ENCODE assay signal across 23 mouse cellular contexts in genomic region chr17:87689217-87689616, GRCm38 (mm10). TPM values are rescaled to one million over a fixed set of nuclear protein-coding genes. Genes with fewer than 3 reads are reported as not detected.
DNase-seq lines count a peak whose midpoint lies in the region; ATAC-seq lines count a peak whose summit lies in the region.
"Had no signal": no experiment of that assay in that cellular context is flagged by ENCODE, and none has a peak within 500 bp of the region (broad histone marks: within the 10 kb centered on the region; RNA-seq: fewer than 3 reads in every experiment).

No protein-coding gene starts in this region.

- no peaks in the 10 kb centered on the region for H3K9me3 ChIP-seq in forebrain, embryonic 11.5 days (ENCODE audit: control insufficient read depth, low read length)
- H3K9me3 ChIP-seq in forebrain, embryonic 15.5 days, result no peaks in the 10 kb centered on the region
- H3K9me3 ChIP-seq in liver, embryonic 15.5 days (replicated peaks), result no peaks in the 10 kb centered on the region
- no peaks in the 10 kb centered on the region for H3K9me3 ChIP-seq in liver, embryonic 11.5 days (ENCODE audit: control insufficient read depth, low read length)
- H3K9me3 ChIP-seq: forebrain, embryonic 10.5 days; heart, embryonic 12.5 days; heart, embryonic 15.5 days; hindbrain, embryonic 10.5 days; hindbrain, embryonic 13.5 days had no signal

- no peak overlapping the region for H3K9ac ChIP-seq in forebrain, embryonic 11.5 days (ENCODE audit: low read length)
- no peak overlapping the region for H3K9ac ChIP-seq in forebrain, embryonic 15.5 days (replicated peaks)
- no peak overlapping the region for H3K9ac ChIP-seq in liver, embryonic 15.5 days
- H3K9ac ChIP-seq in liver, embryonic 11.5 days (ENCODE audit: low read depth, low read length), result no peak overlapping the region
- H3K9ac ChIP-seq: heart, embryonic 12.5 days; heart, embryonic 15.5 days; hindbrain, embryonic 13.5 days had no signal

- no peak for ATAC-seq in forebrain, embryonic 11.5 days (replicated peaks; ENCODE audit: low FRiP score)
- ATAC-seq in forebrain, embryonic 15.5 days (replicated peaks), result no peak
- peak; percentile 44; the same call in 1 of the 2 replicates for ATAC-seq in liver, embryonic 15.5 days (ENCODE audit: insufficient read depth)
- ATAC-seq in liver, embryonic 11.5 days (replicated peaks; ENCODE audit: low FRiP score), result no peak
- ATAC-seq: activated CD4-positive, CD25-positive, alpha-beta regulatory T cell, adult 4 months; forebrain, embryonic 14.5 days; hindbrain, embryonic 16.5 days had no signal

- no peak overlapping the region for H3K27ac ChIP-seq in forebrain, embryonic 11.5 days (ENCODE audit: low read depth, low read length)
- no peak overlapping the region for H3K27ac ChIP-seq in forebrain, embryonic 15.5 days (replicated peaks)
- no peak overlapping the region for H3K27ac ChIP-seq in liver, embryonic 15.5 days (replicated peaks)
- H3K27ac ChIP-seq in liver, embryonic 11.5 days (ENCODE audit: low read depth, low read length), result no peak overlapping the region
- H3K27ac ChIP-seq: forebrain, embryonic 10.5 days; heart, embryonic 15.5 days; hindbrain, embryonic 10.5 days; hindbrain, embryonic 13.5 days had no signal

- H3K36me3 ChIP-seq in forebrain, embryonic 11.5 days (ENCODE audit: control insufficient read depth, insufficient read depth, low read length), result peaks cover 3% of the 10 kb centered on the region; the same call in 1 of the 2 replicates
- H3K36me3 ChIP-seq in forebrain, embryonic 15.5 days, result peaks cover 54% of the 10 kb centered on the region
- H3K36me3 ChIP-seq in liver, embryonic 15.5 days (replicated peaks), result peaks cover 75% of the 10 kb centered on the region
- H3K36me3 ChIP-seq in liver, embryonic 11.5 days (ENCODE audit: control insufficient read depth, insufficient read depth, low read length), result peaks cover 16% of the 10 kb centered on the region

- no peaks in the 10 kb centered on the region for H3K4me1 ChIP-seq in forebrain, embryonic 11.5 days (replicated peaks; ENCODE audit: control insufficient read depth, insufficient read depth, low read length)
- no peaks in the 10 kb centered on the region for H3K4me1 ChIP-seq in forebrain, embryonic 15.5 days
- H3K4me1 ChIP-seq in liver, embryonic 15.5 days (replicated peaks), result 0 out of 2 replicates have a peak, but pooled peaks cover 3% of the 10 kb centered on the region
- H3K4me1 ChIP-seq in liver, embryonic 11.5 days (replicated peaks; ENCODE audit: control insufficient read depth, insufficient read depth, low read length), result no peaks in the 10 kb centered on the region
- H3K4me1 ChIP-seq: forebrain, embryonic 10.5 days; heart, embryonic 12.5 days; heart, embryonic 15.5 days; hindbrain, embryonic 10.5 days; hindbrain, embryonic 13.5 days had no signal

- H3K27me3 ChIP-seq in forebrain, embryonic 11.5 days (ENCODE audit: control insufficient read depth, insufficient read depth, low read length), result no peaks in the 10 kb centered on the region
- no peaks in the 10 kb centered on the region for H3K27me3 ChIP-seq in forebrain, embryonic 15.5 days
- no peaks in the 10 kb centered on the region for H3K27me3 ChIP-seq in liver, embryonic 15.5 days
- H3K27me3 ChIP-seq in liver, embryonic 11.5 days (replicated peaks; ENCODE audit: control insufficient read depth, insufficient read depth, low read length), result no peaks in the 10 kb centered on the region
- H3K27me3 ChIP-seq: heart, embryonic 12.5 days; heart, embryonic 15.5 days; hindbrain, embryonic 13.5 days had no signal

- DNase-seq in adrenal gland, adult 2 months, result peak; percentile 29
- DNase-seq in adrenal gland, adult 18-20 months (ENCODE audit: low spot score in 2 of 2), result no peak
- peak; percentile 39 for DNase-seq in forebrain, embryonic 11.5 days (ENCODE audit: low spot score)
- DNase-seq in liver, embryonic 11.5 days (ENCODE audit: low spot score), result no peak
- DNase-seq in layer of hippocampus, postnatal 36 days, result no peak
- DNase-seq: cerebellum, adult 18-20 months; cerebellum, adult 9-10 months; cerebellum, postnatal 14 days; gastrocnemius, postnatal 25 days; heart, adult 18-20 months; heart, postnatal 10 days; heart, postnatal 36 days had no signal

- WGBS in forebrain, embryonic 11.5 days, result 95% methylated on average over 8 of the region's 8 CpGs
- WGBS in forebrain, embryonic 15.5 days, result 97% methylated on average over 8 of the region's 8 CpGs
- 84% methylated on average over 8 of the region's 8 CpGs for WGBS in liver, embryonic 15.5 days (ENCODE audit: insufficient replicate concordance)
- WGBS in liver, embryonic 11.5 days, result 90% methylated on average over 8 of the region's 8 CpGs

- no peak overlapping the region for H3K4me2 ChIP-seq in forebrain, embryonic 11.5 days (ENCODE audit: low read depth, low read length, severe bottlenecking)
- no peak overlapping the region for H3K4me2 ChIP-seq in forebrain, embryonic 15.5 days (replicated peaks)
- no peak overlapping the region for H3K4me2 ChIP-seq in liver, embryonic 15.5 days
- H3K4me2 ChIP-seq in liver, embryonic 11.5 days, result no peak overlapping the region
- H3K4me2 ChIP-seq: heart, embryonic 12.5 days; heart, embryonic 15.5 days; hindbrain, embryonic 13.5 days had no signal

- H3K4me3 ChIP-seq in forebrain, embryonic 11.5 days (ENCODE audit: low read depth, low read length), result no peak overlapping the region
- H3K4me3 ChIP-seq in forebrain, embryonic 15.5 days, result no peak overlapping the region
- no peak overlapping the region for H3K4me3 ChIP-seq in liver, embryonic 15.5 days (replicated peaks)
- no peak overlapping the region for H3K4me3 ChIP-seq in liver, embryonic 11.5 days (ENCODE audit: low read depth, low read length)
- H3K4me3 ChIP-seq: forebrain, embryonic 10.5 days; heart, embryonic 12.5 days; heart, embryonic 15.5 days; hindbrain, embryonic 10.5 days; hindbrain, embryonic 13.5 days had no signal

RNA-seq across cellular contexts. Expression of gene Msh2, which starts 17.1 kb away (rescaled TPM):
- total RNA-seq in adrenal gland, adult 2 months (2021), result 10 to 100 TPM; 16.8 to 21.6 TPM
- polyA plus RNA-seq in adrenal gland, adult 2 months (2012; rRNA removed), result 2.3 and 6.1 TPM in 2 replicates
- total RNA-seq in adrenal gland, adult 18-20 months (2021), result 10 to 100 TPM; 11.6 to 13.8 TPM
- 96.3 and 99.7 TPM in 2 replicates for polyA plus RNA-seq in forebrain, embryonic 11.5 days (2014; fragmentation: Nextera tagmentation; extraction: Ambion mirVana)
- polyA plus RNA-seq in forebrain, embryonic 15.5 days (2015; fragmentation: Nextera tagmentation; extraction: Ambion mirVana), result 73.1 and 77.9 TPM in 2 replicates
- 23.9 and 25.7 TPM in 2 replicates for polyA plus RNA-seq in liver, embryonic 15.5 days (2015; fragmentation: Nextera tagmentation; extraction: Ambion mirVana)
- 59.2 and 77.9 TPM in 2 replicates for polyA plus RNA-seq in liver, embryonic 11.5 days (2014; fragmentation: Nextera tagmentation; extraction: Ambion mirVana)
- 10 to 100 TPM; 35.3 to 38.1 TPM for total RNA-seq in layer of hippocampus, postnatal 36 days (2021)

RNA-seq across cellular contexts. Expression of gene Epcam, which starts 53.4 kb away (rescaled TPM):
- under 1 TPM; 0.35 to 0.38 TPM for total RNA-seq in adrenal gland, adult 2 months (2021)
- polyA plus RNA-seq in adrenal gland, adult 2 months (2012; rRNA removed), result 0.22 TPM in 1 of 2 replicates, not detected in the other
- total RNA-seq in adrenal gland, adult 18-20 months (2021), result not detected
- 18.6 and 20.4 TPM in 2 replicates for polyA plus RNA-seq in forebrain, embryonic 11.5 days (2014; fragmentation: Nextera tagmentation; extraction: Ambion mirVana)
- polyA plus RNA-seq in forebrain, embryonic 15.5 days (2015; fragmentation: Nextera tagmentation; extraction: Ambion mirVana), result 1.7 and 1.9 TPM in 2 replicates
- 1.3 and 3.6 TPM in 2 replicates for polyA plus RNA-seq in liver, embryonic 15.5 days (2015; fragmentation: Nextera tagmentation; extraction: Ambion mirVana)
- polyA plus RNA-seq in liver, embryonic 11.5 days (2014; fragmentation: Nextera tagmentation; extraction: Ambion mirVana), result 12.7 and 12.9 TPM in 2 replicates
- under 1 TPM; 0.32 to 0.43 TPM for total RNA-seq in layer of hippocampus, postnatal 36 days (2021)
- total RNA-seq: gastrocnemius, adult 8-10 months; gastrocnemius, postnatal 25 days; heart, postnatal 10 days; heart, postnatal 36 days had no signal

Comparison
In these comparisons a context has a peak if more than half of its experiments do, and no peak if none do; other contexts are left out.
1. DNase-seq: peak in adrenal gland, adult 2 months (single experiment) and forebrain, embryonic 11.5 days (single experiment); none in adrenal gland, adult 18-20 months (0 of 2), liver, embryonic 11.5 days (single experiment) and layer of hippocampus, postnatal 36 days (0 of 2).